Mouse (Mus musculus) E14TG2a.4 (cell line): ENCODE results near the gene Pfn1.

Experiments
- CTCF ChIP-seq: conservative IDR thresholded peaks from 2 replicates; pipeline ENCODE4 v1.5.1; 2014; ENCODE audit warnings: low read length
- NANOG ChIP-seq: IDR thresholded peaks from 2 replicates; pipeline ENCODE4 v1.6.1; 2014; ENCODE audit warnings: borderline replicate concordance, low read length, mixed read lengths

DNA sequence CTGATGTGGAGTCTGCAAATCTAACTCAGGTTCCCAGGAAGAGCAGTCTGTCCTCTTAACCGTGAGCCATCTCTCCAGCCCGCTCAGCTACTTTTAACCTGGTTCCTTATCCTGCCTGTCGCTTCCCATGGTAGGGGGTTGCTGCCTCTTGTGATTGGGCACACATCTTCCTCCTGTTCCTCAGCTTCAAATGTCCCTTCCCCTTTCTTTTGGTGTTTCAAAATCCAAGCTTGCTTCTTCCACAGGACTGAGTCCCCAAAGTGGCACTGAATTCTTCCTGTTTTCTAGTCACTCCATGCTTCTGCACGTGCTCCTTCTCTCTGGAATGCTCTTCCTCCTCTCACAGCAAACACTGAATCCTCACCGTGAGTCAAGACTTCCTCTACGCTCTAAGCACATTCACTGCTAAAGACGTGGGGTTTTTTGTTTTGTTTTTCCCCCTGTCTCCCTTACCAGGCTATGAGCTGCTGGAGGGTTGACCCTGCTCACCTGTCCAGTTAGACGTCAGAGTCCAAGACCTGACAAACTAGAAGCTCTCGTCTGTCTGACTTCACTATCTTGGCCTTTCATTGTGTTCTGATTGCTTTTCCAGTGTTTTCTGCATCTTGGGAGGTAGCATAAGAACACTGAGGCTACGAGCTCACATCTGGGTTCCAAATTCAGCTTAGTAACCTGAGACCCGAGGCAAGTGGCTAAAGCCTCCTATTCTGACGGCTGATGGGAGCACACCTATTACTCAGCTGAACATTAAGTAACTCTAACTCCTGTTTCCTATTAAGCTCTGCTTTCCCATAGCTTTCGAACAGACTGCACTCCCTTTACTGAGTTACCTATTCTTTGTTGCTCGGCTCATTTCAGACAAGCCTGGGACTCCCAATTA, 13.1 kb upstream of the Pfn1 start:
- TF ChIP-seq CTCF (no peak), NANOG (no peak)
